Mouse (Mus musculus) brown adipose tissue, adult 24 weeks (tissue): ENCODE data around the gene Gm17490. TPM values are rescaled to one million over a fixed set of nuclear protein-coding genes. Genes with fewer than 3 reads are reported as not detected.
"Not testable (repeated sequence)": the region's sequence is repeated elsewhere in the genome, so short reads cannot be mapped to it uniquely, and the experiment has no call there.

ENCODE experiments used
- H3K27ac ChIP-seq: fragments of 200-500 bp; replicated peaks from 2 replicates; pipeline ENCODE4 v1.5.1; 2012; ENCODE audit warnings: low read depth, mild to moderate bottlenecking, low read length
- H3K4me1 ChIP-seq: fragments of 200-500 bp; 2 replicates; pipeline ENCODE4 v1.6.1; 2012; ENCODE audit warnings: low read length, mixed read lengths; ENCODE audit not compliant: control insufficient read depth, insufficient read depth, insufficient read length
- H3K4me3 ChIP-seq: fragments of 200-500 bp; 2 replicates; pipeline ENCODE4 v1.5.1; 2012; ENCODE audit warnings: low read depth, mild to moderate bottlenecking, low read length, moderate library complexity; ENCODE audit not compliant: insufficient read depth
- polyA plus RNA-seq: library from polyadenylated mRNA; stranded (reverse); fragments of >200 nt; gene quantifications from 2 replicates; pipeline ENCODE4 v1.2.4, GENCODE M21; 2012; ENCODE audit not compliant: missing spikeins, insufficient read depth, insufficient read length

The Gm17490 gene
- polyA plus RNA-seq, 1 experiment: not detected

DNA sequence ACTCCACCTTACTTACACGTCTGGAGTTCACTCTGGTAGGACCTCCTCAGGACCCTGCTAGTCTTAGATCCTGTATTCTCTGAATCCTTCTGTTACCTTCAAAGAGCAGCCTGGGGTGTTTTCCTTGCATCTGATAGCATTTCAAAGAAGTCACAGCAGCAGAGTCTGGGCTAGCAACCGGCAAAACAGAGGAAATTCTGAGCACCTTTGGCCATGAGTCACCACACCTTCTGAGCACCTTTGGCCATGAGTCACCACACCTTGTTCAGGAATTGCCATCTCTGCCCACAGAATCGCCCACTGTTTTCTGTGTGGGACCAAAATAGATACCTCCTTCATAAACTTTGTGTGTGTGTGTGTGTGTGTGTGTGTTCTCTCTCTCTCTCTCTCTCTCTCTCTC, 25.4 kb upstream of the Gm17490 start:
- H3K4me3 ChIP-seq: no peak overlapping the region
- peaks cover 3% of the 10 kb centered on the region; the same call in 1 of the 2 replicates for H3K4me1 ChIP-seq
- no peak overlapping the region for H3K27ac ChIP-seq

DNA sequence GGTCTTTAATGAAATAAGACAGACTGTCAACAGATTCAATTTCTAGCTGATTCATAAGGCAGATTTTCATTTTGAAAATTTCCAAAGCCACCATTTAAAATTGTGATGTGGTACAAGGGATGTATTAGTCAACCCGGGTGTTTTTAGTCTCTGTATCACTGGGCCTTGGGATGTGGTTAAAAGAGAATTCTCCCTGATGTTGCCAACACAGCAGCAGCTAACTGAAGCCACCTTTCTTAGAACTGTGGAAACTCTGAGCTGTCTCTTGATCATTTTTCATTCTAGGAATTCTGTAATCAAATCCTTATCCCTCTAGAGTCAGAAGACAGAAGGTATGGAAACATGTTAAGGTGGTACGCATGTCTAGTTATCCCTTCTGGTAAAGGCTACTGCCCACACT, 19.2 kb upstream of the Gm17490 start:
- Histone ChIP-seq H3K27ac (no peak overlapping the region), H3K4me1 (peaks cover 2% of the 10 kb centered on the region), H3K4me3 (no peak overlapping the region)

DNA sequence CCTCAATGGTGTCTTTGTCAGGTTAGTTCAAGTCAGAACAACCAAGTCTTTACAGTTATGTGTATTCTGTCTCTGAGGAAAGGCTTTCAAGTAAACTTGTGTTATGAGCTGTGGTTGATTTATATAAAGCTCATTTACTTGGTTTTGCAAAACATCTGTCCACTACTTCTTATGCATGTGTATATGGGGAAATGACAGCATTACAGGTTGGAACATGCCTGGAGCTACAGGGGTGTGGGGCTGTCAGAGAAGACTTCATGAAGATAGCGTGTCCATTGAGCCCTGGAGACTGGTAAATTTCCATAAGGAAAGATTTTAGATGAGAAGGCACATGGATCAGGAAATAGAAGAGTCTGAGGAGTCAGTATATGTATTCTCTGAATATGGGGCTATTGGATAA, 18.0 kb upstream of the Gm17490 start:
- H3K4me1 ChIP-seq: peaks cover 2% of the 10 kb centered on the region
- no peak overlapping the region for H3K4me3 ChIP-seq
- H3K27ac ChIP-seq: no peak overlapping the region

DNA sequence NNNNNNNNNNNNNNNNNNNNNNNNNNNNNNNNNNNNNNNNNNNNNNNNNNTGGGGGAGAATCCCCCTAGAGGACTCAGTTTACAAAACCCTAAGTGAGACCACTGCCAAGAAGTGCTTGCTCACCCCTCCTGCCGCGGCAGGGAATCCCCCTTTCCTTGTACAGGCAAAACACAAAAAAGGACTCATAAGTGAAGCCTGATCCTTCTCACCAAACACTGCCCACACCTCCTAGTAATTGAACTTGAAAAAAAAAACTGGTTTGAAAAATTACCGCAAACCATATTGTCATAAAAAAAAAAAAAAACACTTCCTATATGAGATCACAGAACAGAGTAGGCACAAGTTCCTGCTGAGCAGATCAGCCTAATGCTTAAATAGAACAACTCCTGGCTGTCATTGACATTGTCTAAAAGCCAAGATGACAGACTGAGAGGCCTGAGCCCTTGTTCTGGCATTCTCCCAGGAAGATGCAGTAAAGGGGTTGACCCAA, 16.4 kb upstream of the Gm17490 start, which contains the start of gene Il2ra:
Il2ra (plus strand) TSS at position 357 of the 491 bp plus-strand sequence.
- Histone ChIP-seq H3K4me1 (peaks cover 2% of the 10 kb centered on the region), H3K27ac (peak within 1 kb of the TSS; percentile 40), H3K4me3 (no peak within 1 kb of the TSS)

DNA sequence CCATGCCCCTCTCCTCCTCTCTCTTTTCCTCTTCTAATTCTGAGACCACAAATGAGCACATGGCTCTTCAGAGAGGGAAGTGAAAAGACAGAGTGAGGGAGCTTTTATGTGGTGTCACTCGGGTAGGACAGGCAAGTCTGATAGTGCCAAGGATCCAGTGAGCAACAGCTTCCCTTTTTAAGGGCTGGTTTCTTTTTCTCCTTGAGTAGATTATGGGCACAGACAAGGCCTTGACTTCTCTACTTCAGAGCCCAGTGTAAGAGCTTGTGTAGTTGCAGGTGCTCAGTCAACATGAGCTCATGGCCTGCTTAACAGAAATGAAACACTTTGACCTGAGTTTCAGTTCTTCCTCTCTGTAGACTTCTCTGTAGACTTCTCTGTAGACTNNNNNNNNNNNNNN, 11.1 kb upstream of the Gm17490 start:
- no peak overlapping the region for H3K27ac ChIP-seq
- H3K4me1 ChIP-seq: peaks cover 1% of the 10 kb centered on the region; the same call in 1 of the 2 replicates
- H3K4me3 ChIP-seq: no peak overlapping the region

DNA sequence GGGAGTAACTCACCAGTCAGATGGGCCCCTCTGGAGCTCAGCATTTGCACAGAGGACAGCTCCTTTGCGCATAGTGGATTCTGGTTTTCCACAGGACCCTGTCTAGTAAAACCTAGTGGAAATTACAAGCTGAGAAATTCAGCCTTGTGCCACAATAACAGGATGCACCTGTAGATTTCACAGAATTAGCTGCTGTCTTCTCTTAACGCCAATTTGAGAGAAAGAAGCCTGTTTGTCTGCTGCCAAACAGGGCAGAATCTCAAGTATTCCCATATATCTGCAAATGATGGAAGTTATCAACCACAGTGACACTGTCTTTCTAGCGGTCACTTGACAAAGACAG, 10.0 kb upstream of the Gm17490 start:
- Histone ChIP-seq H3K4me3 (no peak overlapping the region), H3K4me1 (no peaks in the 10 kb centered on the region), H3K27ac (no peak overlapping the region)

DNA sequence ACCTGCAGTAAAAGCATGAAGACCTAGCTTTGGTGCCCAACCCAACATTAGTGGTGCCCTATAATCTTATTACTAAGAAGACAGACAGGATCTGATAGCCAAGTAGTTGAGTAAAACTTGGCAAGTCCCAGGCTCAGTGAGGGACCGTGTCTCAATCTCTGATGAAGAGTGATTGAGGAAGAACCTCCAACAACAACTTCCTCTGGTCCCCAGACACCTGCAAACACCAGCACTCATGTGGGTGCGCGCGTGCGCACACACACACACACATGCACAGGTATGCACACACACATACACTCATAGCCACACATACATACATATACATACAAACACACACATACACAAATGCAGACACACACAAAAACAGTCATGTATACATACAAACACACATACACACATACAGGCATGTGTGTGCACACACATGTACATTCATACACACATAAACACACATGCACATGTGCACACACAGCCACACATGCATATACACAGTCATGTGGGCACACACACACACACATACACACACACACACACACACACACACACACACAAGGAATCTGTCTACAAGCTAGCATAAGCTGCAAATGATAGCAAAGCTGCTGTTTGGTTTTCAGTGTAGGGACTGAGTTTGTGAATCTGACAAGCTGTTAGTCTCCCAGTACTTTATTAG, 9.5 kb upstream of the Gm17490 start:
- H3K27ac ChIP-seq: no peak overlapping the region
- no peak overlapping the region for H3K4me3 ChIP-seq
- H3K4me1 ChIP-seq: no peaks in the 10 kb centered on the region

DNA sequence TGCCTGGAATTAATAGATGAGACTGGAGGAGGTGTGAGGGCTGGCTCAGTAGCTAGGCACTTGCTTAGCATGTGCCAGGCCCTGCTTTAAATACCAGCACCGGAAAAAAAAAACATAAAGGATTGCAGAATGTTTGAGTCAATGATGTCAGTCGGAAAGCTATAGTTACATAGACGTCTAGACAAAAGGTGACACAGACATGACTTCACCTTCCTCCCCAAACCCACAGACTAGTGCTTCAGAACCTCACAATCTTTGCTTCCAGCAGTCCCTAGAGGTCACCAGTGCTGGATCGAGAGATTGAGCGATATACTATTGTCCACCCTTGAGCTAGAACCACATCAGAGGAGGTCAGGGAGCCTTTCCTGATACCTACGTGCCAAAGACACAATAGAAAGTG, 9.0 kb upstream of the Gm17490 start:
- Histone ChIP-seq H3K4me3 (no peak overlapping the region), H3K27ac (no peak overlapping the region), H3K4me1 (no peaks in the 10 kb centered on the region)

DNA sequence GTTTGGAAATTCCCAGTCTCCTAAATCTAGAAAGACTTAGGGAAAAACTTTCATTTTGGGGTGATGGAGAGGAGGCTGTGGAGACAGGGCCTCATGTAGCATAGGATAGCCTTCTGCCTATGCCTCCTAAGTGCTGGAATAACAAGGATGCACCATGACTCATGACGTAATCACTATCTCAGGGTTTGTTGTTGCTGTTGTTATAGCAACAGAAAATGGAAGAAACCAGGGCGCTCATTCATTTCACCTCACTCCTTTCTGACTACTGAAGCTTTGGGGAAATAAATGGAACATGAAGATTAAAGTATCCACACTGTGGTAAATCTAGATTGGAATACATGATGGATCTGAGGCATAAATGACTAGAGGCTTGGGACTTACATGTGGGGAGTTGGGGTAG, 2.3 kb downstream of the Gm17490 start:
- Histone ChIP-seq H3K27ac (no peak overlapping the region), H3K4me3 (no peak overlapping the region), H3K4me1 (no peaks in the 10 kb centered on the region)

DNA sequence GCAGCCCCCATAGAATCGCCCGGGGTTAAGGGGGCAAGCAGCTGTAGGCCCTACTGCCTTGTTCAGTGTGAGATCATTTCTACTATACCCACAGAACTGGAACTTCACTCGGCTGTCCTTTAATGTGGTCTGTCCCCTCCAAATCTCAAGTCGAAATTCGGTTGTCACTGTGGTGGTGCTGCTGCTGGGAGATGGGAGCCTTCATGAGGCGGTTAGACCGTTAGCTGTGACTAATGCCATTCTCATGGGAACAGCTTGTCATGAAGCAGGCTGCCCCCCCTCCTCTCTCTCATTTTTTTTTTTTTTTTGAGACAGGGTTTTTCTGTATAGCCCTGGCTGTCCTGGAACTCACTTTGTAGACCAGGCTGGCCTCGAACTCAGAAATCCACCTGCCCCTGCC, 2.9 kb downstream of the Gm17490 start:
- Histone ChIP-seq H3K4me3 (no peak overlapping the region), H3K4me1 (no peaks in the 10 kb centered on the region), H3K27ac (no peak overlapping the region)

DNA sequence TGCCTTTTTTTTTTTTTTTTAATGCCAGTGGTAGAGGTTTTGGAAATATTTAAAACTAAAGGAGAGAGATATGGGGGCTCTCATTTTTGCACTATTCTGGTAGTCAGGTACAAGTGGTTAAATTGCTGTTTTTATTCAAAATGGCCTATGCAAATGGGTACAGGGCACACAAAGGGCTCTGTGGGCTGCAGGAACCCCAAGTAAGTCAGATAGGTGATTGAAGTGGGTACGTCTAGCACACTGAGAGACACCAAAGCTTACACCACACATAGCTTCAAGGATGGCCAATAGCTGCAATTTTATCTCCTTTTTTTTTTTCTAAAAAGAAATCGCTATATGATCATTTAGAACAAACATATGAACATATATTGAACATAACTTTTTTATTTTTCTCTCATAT, 6.5 kb downstream of the Gm17490 start:
- H3K4me1 ChIP-seq: no peaks in the 10 kb centered on the region
- H3K4me3 ChIP-seq: no peak overlapping the region
- no peak overlapping the region for H3K27ac ChIP-seq

DNA sequence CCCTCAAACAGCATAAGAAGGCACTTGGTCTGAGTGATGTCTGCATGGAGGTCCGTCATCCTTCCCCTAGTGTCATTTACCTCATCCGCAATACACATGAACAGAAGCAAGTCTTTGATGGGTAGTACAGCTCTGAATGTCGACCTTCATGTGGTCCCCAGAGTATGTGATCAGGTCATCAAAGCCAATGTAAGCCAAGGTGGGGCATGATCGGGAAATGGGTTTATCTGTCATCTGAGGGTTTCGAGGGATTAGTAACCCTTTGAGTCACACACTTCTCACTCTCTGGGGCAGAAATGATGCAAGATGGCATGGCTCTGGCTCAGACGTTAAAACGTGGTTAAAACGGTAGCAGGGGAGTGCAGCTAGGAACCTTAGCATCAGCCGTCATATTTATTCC, 9.2 kb downstream of the Gm17490 start:
- Histone ChIP-seq H3K4me1 (no peaks in the 10 kb centered on the region), H3K27ac (no peak overlapping the region)

DNA sequence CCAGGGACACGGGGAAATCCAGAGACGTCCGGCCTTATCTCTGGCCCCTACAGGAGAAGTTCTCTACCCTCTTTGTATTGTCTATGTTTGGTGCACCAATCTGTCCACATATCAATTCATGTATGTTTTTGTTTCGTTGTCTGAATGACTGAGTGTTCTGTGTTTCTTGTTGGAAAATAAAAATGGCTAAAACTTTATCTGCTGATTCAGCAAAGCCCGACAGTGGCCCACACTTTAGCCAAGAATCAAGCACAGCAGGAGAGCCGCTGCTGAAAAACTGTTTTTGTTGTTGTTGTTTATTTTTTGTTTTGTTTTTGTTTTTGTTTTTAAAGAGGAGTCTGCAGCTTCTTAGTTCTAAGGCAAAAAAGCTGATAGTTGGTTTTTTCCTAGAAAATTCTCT, 13.1 kb downstream of the Gm17490 start:
- not testable (repeated sequence) for H3K4me3 ChIP-seq, H3K4me1 ChIP-seq, H3K27ac ChIP-seq

More for the DNA sequence above, 9.2 kb downstream of the Gm17490 start:
- H3K4me3 ChIP-seq: no peak overlapping the region

DNA sequence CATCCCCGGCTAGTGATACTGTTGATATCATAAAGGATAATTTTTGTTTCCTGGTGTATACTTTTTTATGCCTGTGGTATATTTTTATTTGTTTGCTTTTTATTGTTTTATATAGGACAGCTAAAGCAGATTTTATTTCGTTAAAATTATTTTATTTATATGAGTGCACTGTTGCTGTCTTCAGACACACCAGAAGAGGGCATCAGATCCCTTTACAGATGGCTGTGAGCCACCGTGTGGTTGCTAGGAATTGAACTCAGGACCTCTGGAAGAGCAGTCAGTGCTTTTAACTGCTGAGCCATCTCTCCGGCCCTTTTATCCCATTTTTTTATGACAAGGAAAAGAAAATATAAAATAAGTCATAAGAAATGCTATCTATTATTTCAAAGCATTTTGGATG, 19.3 kb downstream of the Gm17490 start:
- not testable (repeated sequence) for H3K27ac ChIP-seq, H3K4me1 ChIP-seq, H3K4me3 ChIP-seq

DNA sequence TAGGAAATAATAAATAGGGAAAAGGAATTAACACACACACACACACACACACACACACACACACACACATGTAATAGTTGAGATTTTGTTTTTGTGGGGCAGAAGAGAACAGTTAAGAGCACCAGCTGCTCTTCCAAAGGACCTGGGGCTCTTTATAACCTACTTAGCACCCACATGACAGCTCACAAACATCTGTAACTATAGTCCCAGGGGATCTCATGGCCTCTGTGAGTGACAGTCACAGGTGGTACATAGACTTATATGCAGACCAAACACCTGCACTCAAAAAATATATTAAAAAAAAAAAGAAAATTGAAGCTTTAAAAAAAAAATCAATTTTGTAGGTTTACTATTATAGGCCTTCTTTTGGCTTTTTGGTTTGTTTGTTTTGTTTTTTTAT, 21.2 kb downstream of the Gm17490 start:
- Histone ChIP-seq H3K4me3 (no peak overlapping the region), H3K27ac (no peak overlapping the region), H3K4me1 (peaks cover 7% of the 10 kb centered on the region; the same call in 1 of the 2 replicates)

DNA sequence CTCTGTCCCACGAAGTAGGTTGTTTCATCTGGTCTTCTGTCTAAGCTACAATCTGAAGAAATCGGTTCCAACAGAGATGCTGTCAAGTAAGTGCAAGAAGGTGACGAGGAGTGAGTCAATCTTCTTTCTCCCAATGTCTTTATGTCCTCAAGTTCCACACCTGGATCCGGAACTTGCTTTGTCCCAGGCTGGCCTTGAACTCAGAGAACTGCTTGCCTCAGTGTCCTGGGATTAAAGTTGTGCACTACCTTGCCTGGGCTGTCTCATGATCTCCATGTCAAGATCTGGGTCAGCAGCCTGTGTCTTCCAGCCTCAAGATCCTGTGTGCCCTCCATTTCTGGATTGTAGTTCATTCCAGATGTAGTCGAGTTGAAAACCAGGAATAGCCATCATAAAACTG, 22.0 kb downstream of the Gm17490 start, which contains the start of gene Rbm17:
Rbm17 (minus strand) TSS at position 101 of the 400 bp plus-strand sequence.
- H3K27ac ChIP-seq: peak within 1 kb of the TSS; percentile 36
- H3K4me3 ChIP-seq: peak within 1 kb of the TSS; percentile 83
- H3K4me1 ChIP-seq: peaks cover 7% of the 10 kb centered on the region; the same call in 1 of the 2 replicates
